Mouse (Mus musculus) cerebellum, adult 11 months (tissue): ENCODE results near the gene Triobp.
"Not testable (repeated sequence)": the region's sequence is repeated elsewhere in the genome, so short reads cannot be mapped to it uniquely, and the experiment has no call there.

Experiments
- DNase-seq: peaks from one replicate; pipeline ENCODE4 v3.0.0; 2022

Triobp gene

GRCm38 (mm10) chr15:79003079-79003478 is 55.6 kb downstream of the Triobp start:
- no peak for DNase-seq

- no peak for DNase-seq
Measured at GRCm38 (mm10) chr15:79005581-79005980, 58.1 kb downstream of the Triobp start.

- no peak for DNase-seq
Measured at GRCm38 (mm10) chr15:79006638-79007037, 59.1 kb downstream of the Triobp start.

GRCm38 (mm10) chr15:79007059-79007458 is 59.5 kb downstream of the Triobp start:
- no peak for DNase-seq

- DNase-seq = not testable (repeated sequence)
Measured at GRCm38 (mm10) chr15:79007836-79008235, 60.3 kb downstream of the Triobp start.

- DNase-seq = no peak
Measured at GRCm38 (mm10) chr15:79009734-79010133, 62.2 kb downstream of the Triobp start.

GRCm38 (mm10) chr15:79011550-79011949 is 64.0 kb downstream of the Triobp start:
- no peak for DNase-seq

GRCm38 (mm10) chr15:79013382-79013781 is 65.9 kb downstream of the Triobp start:
- no peak for DNase-seq

- DNase-seq = no peak
Measured at GRCm38 (mm10) chr15:79018191-79018590, 70.7 kb downstream of the Triobp start.

GRCm38 (mm10) chr15:79018886-79019285 is 71.4 kb downstream of the Triobp start:
- DNase-seq = no peak

- no peak for DNase-seq
Measured at GRCm38 (mm10) chr15:79022671-79023230, 75.2 kb downstream of the Triobp start.

- DNase-seq = no peak
Measured at GRCm38 (mm10) chr15:79023366-79023765, 75.8 kb downstream of the Triobp start.

- no peak for DNase-seq
Measured at GRCm38 (mm10) chr15:79025687-79026308, 78.3 kb downstream of the Triobp start.

- DNase-seq = no peak
Measured at GRCm38 (mm10) chr15:79026511-79027290, 79.2 kb downstream of the Triobp start.

GRCm38 (mm10) chr15:79027291-79028205 is 80.0 kb downstream of the Triobp start:
- peak; percentile 59 for DNase-seq

GRCm38 (mm10) chr15:79028237-79028738 is 80.8 kb downstream of the Triobp start, which contains the start of gene H1f0:
Gene H1f0, plus strand, starts transcription at chr15:79028450.
- DNase-seq = peak; percentile 94

GRCm38 (mm10) chr15:79028823-79029484 is 81.4 kb downstream of the Triobp start:
- DNase-seq = no peak

- no peak for DNase-seq
Measured at GRCm38 (mm10) chr15:79029519-79030241, 82.2 kb downstream of the Triobp start.

- peak; percentile 85 for DNase-seq
Measured at GRCm38 (mm10) chr15:79030551-79031435, 83.3 kb downstream of the Triobp start.

- not testable (repeated sequence) for DNase-seq
Measured at GRCm38 (mm10) chr15:79031908-79032307, 84.4 kb downstream of the Triobp start.
